Mouse (Mus musculus): ENCODE results near the gene Plpp3. TPM values are rescaled to one million over a fixed set of nuclear protein-coding genes. Genes with fewer than 3 reads are reported as not detected.

Plpp3 gene
- total RNA-seq, 2 experiments from 2014 or later, result 197 to 198 TPM

- TF ChIP-seq CTCF (conservative IDR thresholded peaks at IDR 0.05), result no peak
- DNase-seq (ENCODE audit: low spot score in 2 of 2), result no peak
These were observed 27.9 kb upstream of the Plpp3 start for GRCm38 (mm10) chr4:105129212-105129611.

GRCm38 (mm10) chr4:105131756-105132314 is 25.3 kb upstream of the Plpp3 start:
- no peak for TF ChIP-seq CTCF (conservative IDR thresholded peaks at IDR 0.05)
- DNase-seq (ENCODE audit: low spot score in 2 of 2), result no peak
- Histone ChIP-seq H3K4me3 (no peak overlapping the region), H3K27ac (no peak overlapping the region)

More at GRCm38 (mm10) chr4:105129212-105129611, 27.9 kb upstream of the Plpp3 start:
- no peak overlapping the region for H3K27ac ChIP-seq
- H3K4me3 ChIP-seq, result no peak overlapping the region

GRCm38 (mm10) chr4:105133350-105134050 is 23.6 kb upstream of the Plpp3 start:
- no peak for DNase-seq (ENCODE audit: low spot score in 2 of 2)
- TF ChIP-seq CTCF (conservative IDR thresholded peaks at IDR 0.05), result no peak
- Histone ChIP-seq H3K27ac (no peak overlapping the region), H3K4me3 (no peak overlapping the region)

GRCm38 (mm10) chr4:105149492-105149891 is 7.7 kb upstream of the Plpp3 start:
- Histone ChIP-seq H3K27ac (no peak overlapping the region), H3K4me3 (no peak overlapping the region)
- no peak for DNase-seq (ENCODE audit: low spot score in 2 of 2)
- no peak for TF ChIP-seq CTCF (conservative IDR thresholded peaks at IDR 0.05)

GRCm38 (mm10) chr4:105151911-105152690 is 5.0 kb upstream of the Plpp3 start:
- Histone ChIP-seq H3K27ac (no peak overlapping the region), H3K4me3 (no peak overlapping the region)
- TF ChIP-seq CTCF (conservative IDR thresholded peaks at IDR 0.05), result peak; percentile 89
- peak; percentile 82 to 83 for DNase-seq (ENCODE audit: low spot score in 2 of 2)

GRCm38 (mm10) chr4:105153227-105153626 is 3.9 kb upstream of the Plpp3 start:
- Histone ChIP-seq H3K27ac (no peak overlapping the region), H3K4me3 (no peak overlapping the region)
- TF ChIP-seq CTCF (conservative IDR thresholded peaks at IDR 0.05), result no peak
- no peak for DNase-seq (ENCODE audit: low spot score in 2 of 2)

GRCm38 (mm10) chr4:105156281-105156680 is 866 bp upstream of the Plpp3 start:
- no peak for TF ChIP-seq CTCF (conservative IDR thresholded peaks at IDR 0.05)
- no peak for DNase-seq (ENCODE audit: low spot score in 2 of 2)
- H3K4me3 ChIP-seq, result no peak overlapping the region
- no peak overlapping the region for H3K27ac ChIP-seq

GRCm38 (mm10) chr4:105156955-105157275 is 232 bp upstream of the Plpp3 start:
- H3K4me3 ChIP-seq, result peak overlapping the region; percentile 90
- no peak for DNase-seq (ENCODE audit: low spot score in 2 of 2)
- H3K27ac ChIP-seq, result peak overlapping the region; percentile 93
- TF ChIP-seq CTCF (conservative IDR thresholded peaks at IDR 0.05), result peak; percentile 83

- Histone ChIP-seq H3K27ac (peak overlapping the region; percentile 93), H3K4me3 (peak overlapping the region; percentile 90)
- DNase-seq (ENCODE audit: low spot score in 2 of 2), result peak in 1 of 2 experiments; percentile 53
- peak; percentile 57 for TF ChIP-seq CTCF (conservative IDR thresholded peaks at IDR 0.05)
These were observed 1.0 kb downstream of the Plpp3 start for GRCm38 (mm10) chr4:105158169-105158555.

- H3K4me3 ChIP-seq, result peak overlapping the region; percentile 90
- TF ChIP-seq CTCF (conservative IDR thresholded peaks at IDR 0.05), result peak; percentile 68
- no peak for DNase-seq (ENCODE audit: low spot score in 2 of 2)
- H3K27ac ChIP-seq, result peak overlapping the region; percentile 93
These were observed 1.7 kb downstream of the Plpp3 start for GRCm38 (mm10) chr4:105158651-105159530.

- H3K27ac ChIP-seq, result peak overlapping the region; percentile 93
- peak overlapping the region; percentile 90 for H3K4me3 ChIP-seq
- TF ChIP-seq CTCF (conservative IDR thresholded peaks at IDR 0.05), result no peak
- DNase-seq (ENCODE audit: low spot score in 2 of 2), result no peak
These were observed 2.4 kb downstream of the Plpp3 start for GRCm38 (mm10) chr4:105159531-105159870.

GRCm38 (mm10) chr4:105160470-105160869 is 3.3 kb downstream of the Plpp3 start:
- no peak for DNase-seq (ENCODE audit: low spot score in 2 of 2)
- no peak for TF ChIP-seq CTCF (conservative IDR thresholded peaks at IDR 0.05)
- Histone ChIP-seq H3K27ac (peak overlapping the region; percentile 93), H3K4me3 (peak overlapping the region; percentile 90)

- Histone ChIP-seq H3K27ac (peak overlapping the region; percentile 93), H3K4me3 (peak overlapping the region; percentile 90)
- TF ChIP-seq CTCF (conservative IDR thresholded peaks at IDR 0.05), result peak; percentile 37
- no peak for DNase-seq (ENCODE audit: low spot score in 2 of 2)
These were observed 4.9 kb downstream of the Plpp3 start for GRCm38 (mm10) chr4:105162014-105162413.
